In the genomic region with DNA sequence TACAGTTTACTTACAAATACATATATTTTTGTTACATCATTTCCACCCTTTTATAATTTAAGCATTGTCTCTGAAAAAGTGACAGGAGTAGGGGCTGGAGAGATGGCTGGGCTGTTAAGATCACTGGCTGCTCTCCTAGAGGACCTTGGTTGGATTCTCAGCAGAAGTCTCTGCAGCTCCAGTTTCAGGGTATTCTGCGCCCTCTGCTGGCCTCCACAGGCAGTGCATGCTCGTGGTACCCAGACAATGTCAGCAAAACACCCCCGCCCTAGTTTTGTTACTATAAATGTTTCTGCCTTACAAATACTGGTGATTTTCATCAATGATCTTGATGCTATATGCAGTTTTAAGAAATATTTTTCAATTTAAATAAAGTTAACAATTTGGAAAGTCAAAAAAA, we compare ENCODE assay signal across 9 mouse cellular contexts.
DNase-seq lines count a peak whose midpoint lies in the region; ATAC-seq and TF ChIP-seq lines count a peak whose summit lies in the region.
"Had no signal": no experiment of that assay in that cellular context is flagged by ENCODE, and none has a peak within 500 bp of the region (broad histone marks: within the 10 kb centered on the region; RNA-seq: fewer than 3 reads in every experiment).

No protein-coding gene starts in this region.

- H3K27me3 ChIP-seq in kidney, embryonic 16.5 days (ENCODE audit: insufficient read depth, low read length): no peaks in the 10 kb centered on the region
- no peaks in the 10 kb centered on the region for H3K27me3 ChIP-seq in limb, embryonic 11.5 days (ENCODE audit: control insufficient read depth, insufficient read depth, low read length)
- no peaks in the 10 kb centered on the region for H3K27me3 ChIP-seq in thymus, adult 2 months (ENCODE audit: control insufficient read depth, insufficient read depth, low read length)
- no peaks in the 10 kb centered on the region for H3K27me3 ChIP-seq in forebrain, embryonic 12.5 days
- H3K27me3 ChIP-seq: neural tube, embryonic 13.5 days had no signal

- no peak overlapping the region for H3K9ac ChIP-seq in kidney, embryonic 16.5 days (replicated peaks; ENCODE audit: low read length)
- H3K9ac ChIP-seq in limb, embryonic 11.5 days (ENCODE audit: low read length): no peak overlapping the region
- H3K9ac ChIP-seq in forebrain, embryonic 12.5 days: no peak overlapping the region
- H3K9ac ChIP-seq: neural tube, embryonic 13.5 days had no signal

- TF ChIP-seq POLR2A in thymus, adult 2 months (IDR thresholded peaks at IDR 0.05; ENCODE audit: control insufficient read depth, extremely low read depth, insufficient read depth, low read length, poor library complexity): no peak

- 48% methylated on average over 3 of the region's 3 CpGs for WGBS in kidney, embryonic 16.5 days
- 46% methylated on average over 3 of the region's 3 CpGs for WGBS in limb, embryonic 11.5 days
- 64% methylated on average over 3 of the region's 3 CpGs for WGBS in thymus, adult 2 months
- WGBS in forebrain, embryonic 12.5 days: 39% methylated on average over 3 of the region's 3 CpGs

- no peaks in the 10 kb centered on the region for H3K4me1 ChIP-seq in kidney, embryonic 16.5 days (ENCODE audit: insufficient read depth, low read length)
- H3K4me1 ChIP-seq in limb, embryonic 11.5 days (ENCODE audit: control insufficient read depth, insufficient read depth, low read length): no peaks in the 10 kb centered on the region
- no peaks in the 10 kb centered on the region for H3K4me1 ChIP-seq in thymus, adult 2 months (replicated peaks; ENCODE audit: control insufficient read depth, insufficient read depth, low read length)
- no peaks in the 10 kb centered on the region for H3K4me1 ChIP-seq in forebrain, embryonic 12.5 days
- H3K4me1 ChIP-seq: neural tube, embryonic 13.5 days had no signal

- TF ChIP-seq CTCF in thymus, adult 2 months (IDR thresholded peaks at IDR 0.05; ENCODE audit: borderline replicate concordance, control insufficient read depth, extremely low read depth, insufficient read depth, low read length, poor library complexity): peak; percentile 83

- no peak overlapping the region for H3K4me3 ChIP-seq in kidney, embryonic 16.5 days (ENCODE audit: low read length)
- no peak overlapping the region for H3K4me3 ChIP-seq in limb, embryonic 11.5 days (ENCODE audit: low read depth, low read length)
- no peak overlapping the region for H3K4me3 ChIP-seq in thymus, adult 2 months (ENCODE audit: control insufficient read depth, insufficient read depth, low read length)
- H3K4me3 ChIP-seq in forebrain, embryonic 12.5 days (replicated peaks): no peak overlapping the region
- H3K4me3 ChIP-seq: neural tube, embryonic 13.5 days had no signal

- peak; percentile 23 for DNase-seq in kidney, adult 18-20 months
- DNase-seq in CD4-positive helper T cell, adult 2 months (ENCODE audit: low read depth, low spot score): peak; percentile 21
- peak; percentile 31 for DNase-seq in WW6 (ENCODE audit: low read depth, low spot score)
- DNase-seq in limb, embryonic 11.5 days (ENCODE audit: low spot score): peak; percentile 58
- peak; percentile 65 for DNase-seq in thymus, adult 2 months
- no peak for DNase-seq in right cerebral cortex, postnatal 25 days

- H3K36me3 ChIP-seq in kidney, embryonic 16.5 days (ENCODE audit: insufficient read depth, low read length): no peaks in the 10 kb centered on the region
- H3K36me3 ChIP-seq in limb, embryonic 11.5 days (ENCODE audit: control insufficient read depth, insufficient read depth, low read length): no peaks in the 10 kb centered on the region
- no peaks in the 10 kb centered on the region for H3K36me3 ChIP-seq in thymus, adult 2 months (ENCODE audit: control insufficient read depth, insufficient read depth, low read length)
- H3K36me3 ChIP-seq in forebrain, embryonic 12.5 days (replicated peaks): no peaks in the 10 kb centered on the region
- H3K36me3 ChIP-seq: neural tube, embryonic 13.5 days had no signal

- H3K9me3 ChIP-seq in kidney, embryonic 16.5 days (ENCODE audit: low read length): peaks cover 4% of the 10 kb centered on the region; the same call in 1 of the 2 replicates
- no peaks in the 10 kb centered on the region; the same call in 1 of the 2 replicates for H3K9me3 ChIP-seq in limb, embryonic 11.5 days (ENCODE audit: control insufficient read depth, low read length)
- H3K9me3 ChIP-seq in forebrain, embryonic 12.5 days: 0 out of 2 replicates have a peak, but pooled peaks cover 4% of the 10 kb centered on the region
- H3K9me3 ChIP-seq: neural tube, embryonic 13.5 days had no signal

- ATAC-seq in kidney, embryonic 16.5 days (ENCODE audit: low FRiP score, low TSS enrichment): no peak
- ATAC-seq in limb, embryonic 11.5 days (ENCODE audit: insufficient number of reproducible peaks, low FRiP score, low TSS enrichment, low read depth): no peak
- no peak for ATAC-seq in forebrain, embryonic 12.5 days (ENCODE audit: low FRiP score)

- no peak overlapping the region for H3K4me2 ChIP-seq in kidney, embryonic 16.5 days (replicated peaks; ENCODE audit: low read depth, low read length)
- no peak overlapping the region for H3K4me2 ChIP-seq in limb, embryonic 11.5 days (ENCODE audit: low read depth, severe bottlenecking)
- H3K4me2 ChIP-seq in forebrain, embryonic 12.5 days: no peak overlapping the region
- H3K4me2 ChIP-seq: neural tube, embryonic 13.5 days had no signal

- H3K27ac ChIP-seq in kidney, embryonic 16.5 days (ENCODE audit: low read length): no peak overlapping the region
- no peak overlapping the region for H3K27ac ChIP-seq in limb, embryonic 11.5 days (replicated peaks; ENCODE audit: low read depth, low read length)
- no peak overlapping the region for H3K27ac ChIP-seq in thymus, adult 2 months (ENCODE audit: control insufficient read depth, insufficient read depth, low read length)
- no peak overlapping the region for H3K27ac ChIP-seq in forebrain, embryonic 12.5 days
- H3K27ac ChIP-seq: neural tube, embryonic 13.5 days had no signal
